Mouse (Mus musculus): Measurements from ENCODE around the gene Atp10a.

DNA sequence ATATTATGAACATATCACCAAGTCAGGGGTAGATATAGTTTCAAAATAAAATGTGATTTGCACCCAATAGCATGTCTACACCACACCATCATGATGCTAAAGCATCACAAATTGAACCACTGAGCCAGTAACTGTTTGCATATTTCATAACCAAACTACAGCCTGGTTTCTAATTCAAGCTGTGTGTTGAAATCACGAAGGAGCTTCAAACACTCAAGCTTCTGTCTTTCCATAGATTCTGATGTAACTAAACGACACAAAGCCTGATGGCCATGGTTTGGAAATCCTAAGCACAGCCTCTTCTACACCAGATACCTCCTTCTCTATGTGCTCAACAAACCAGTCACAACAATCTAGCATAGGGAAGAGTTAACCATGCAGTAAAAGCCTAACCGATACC is 207.2 kb downstream of the Atp10a start:
- no peak for TF ChIP-seq CTCF (conservative IDR thresholded peaks at IDR 0.05; ENCODE audit: insufficient read depth, insufficient read length, low read depth, low read length)
- no peak for TF ChIP-seq POLR2A (IDR thresholded peaks at IDR 0.05; ENCODE audit: low read depth, low read length)
